Mouse (Mus musculus): Measurements from ENCODE around the gene Pten.
"Not testable (repeated sequence)": the region's sequence is repeated elsewhere in the genome, so short reads cannot be mapped to it uniquely, and the experiment has no call there.

Gene Pten

DNA sequence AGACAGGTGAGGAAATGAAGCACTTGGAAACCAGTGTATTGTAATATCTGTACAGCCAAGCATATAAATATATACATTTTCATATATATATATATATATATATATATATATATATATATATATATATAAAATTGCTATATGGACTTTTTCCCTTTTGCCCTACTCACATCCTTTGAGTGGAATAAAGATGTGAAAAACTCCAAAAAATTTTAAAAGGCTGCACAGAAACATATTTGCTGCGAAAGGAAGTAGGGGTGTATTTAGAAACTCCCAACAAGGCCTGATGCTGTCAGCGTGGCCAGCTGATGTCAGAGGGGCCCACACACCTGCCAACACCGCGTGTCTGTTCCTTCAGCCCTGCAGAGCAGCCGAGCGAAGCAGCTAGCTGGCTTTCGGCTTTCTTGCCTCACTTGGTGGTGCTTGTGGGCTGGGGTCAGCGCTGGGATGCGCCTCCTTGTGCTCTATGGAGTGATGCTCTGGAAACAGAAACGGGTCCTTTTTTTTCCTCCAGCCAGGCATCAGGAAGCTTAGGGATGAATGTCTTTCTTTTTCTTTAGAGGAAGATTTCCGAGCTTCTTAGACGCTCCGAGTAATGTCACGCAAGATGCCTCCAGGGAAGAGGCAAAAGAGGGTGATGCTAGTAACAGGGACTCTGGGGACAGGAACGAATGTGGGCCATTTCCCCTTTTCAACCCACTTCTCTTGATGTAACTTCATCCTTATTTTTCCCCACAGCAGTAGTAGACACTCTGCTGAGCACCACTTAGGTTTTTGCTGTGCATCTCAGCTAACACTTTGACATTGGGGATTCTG is 2.9 kb upstream of the Pten start:
- peak; percentile 16 for DNase-seq (ENCODE audit: low read depth, low spot score)

GRCm38 (mm10) chr19:32755104-32755791 is 2.0 kb upstream of the Pten start:
- peak; percentile 9 for DNase-seq (ENCODE audit: low read depth, low spot score)

GRCm38 (mm10) chr19:32755792-32756635 is 1.3 kb upstream of the Pten start:
- peak; percentile 96 for DNase-seq (ENCODE audit: low read depth, low spot score)

- peak; percentile 77 for DNase-seq (ENCODE audit: low read depth, low spot score)
Measured at GRCm38 (mm10) chr19:32756636-32756899, 729 bp upstream of the Pten start.

- DNase-seq (ENCODE audit: low read depth, low spot score), result peak; percentile 60
Measured at GRCm38 (mm10) chr19:32757831-32758792, 815 bp downstream of the Pten start.

DNA sequence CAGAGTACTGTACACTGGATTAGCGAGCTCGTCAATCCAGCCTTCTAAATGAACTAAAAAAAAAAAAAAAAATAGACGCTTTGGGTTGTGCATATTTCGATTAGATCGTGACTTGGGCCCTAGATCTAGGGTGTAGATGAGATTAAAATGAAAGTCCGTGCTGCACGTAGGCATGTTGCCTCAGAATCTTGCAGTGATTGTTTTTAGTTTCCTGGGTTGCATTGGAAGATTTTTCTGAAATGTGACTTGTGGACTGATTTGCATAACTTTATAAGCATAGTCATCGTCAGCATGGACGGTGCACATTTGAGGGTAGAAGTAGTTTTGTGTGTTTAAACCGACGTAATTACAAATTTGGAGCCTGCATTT is 1.5 kb downstream of the Pten start:
- DNase-seq (ENCODE audit: low read depth, low spot score), result peak; percentile 29

DNA sequence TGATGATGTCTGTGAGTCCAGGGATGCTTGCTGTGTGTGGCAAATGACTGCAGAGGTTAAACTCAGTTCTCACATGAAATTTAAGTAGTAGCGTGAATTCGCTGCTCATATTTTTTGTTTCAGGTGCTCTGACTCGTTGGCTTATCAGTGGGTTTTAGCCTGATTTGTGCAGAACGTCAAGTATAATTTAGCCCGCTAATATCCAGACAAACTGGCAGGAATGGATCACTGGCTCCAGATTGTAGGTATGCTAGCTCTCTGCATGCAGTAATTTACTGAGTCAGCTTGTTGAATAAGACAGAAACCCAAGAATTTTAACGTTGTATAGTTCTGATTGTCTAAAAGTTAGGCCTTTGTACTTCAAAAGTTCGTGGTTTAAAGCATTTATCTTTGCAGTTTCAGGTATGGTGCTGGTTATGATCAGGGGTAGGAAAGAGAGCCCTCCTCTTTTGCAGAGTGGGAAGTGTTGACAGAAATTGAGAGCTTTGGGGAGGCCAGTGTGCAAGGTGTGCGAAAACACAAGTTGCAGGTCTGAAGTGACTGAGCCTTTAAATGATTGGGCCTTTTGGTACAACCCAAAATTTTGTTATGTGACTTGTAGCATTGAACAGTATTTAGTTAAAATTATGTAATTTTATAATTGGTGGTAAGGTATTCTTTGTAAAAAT is 2.2 kb downstream of the Pten start:
- DNase-seq (ENCODE audit: low read depth, low spot score), result no peak

DNA sequence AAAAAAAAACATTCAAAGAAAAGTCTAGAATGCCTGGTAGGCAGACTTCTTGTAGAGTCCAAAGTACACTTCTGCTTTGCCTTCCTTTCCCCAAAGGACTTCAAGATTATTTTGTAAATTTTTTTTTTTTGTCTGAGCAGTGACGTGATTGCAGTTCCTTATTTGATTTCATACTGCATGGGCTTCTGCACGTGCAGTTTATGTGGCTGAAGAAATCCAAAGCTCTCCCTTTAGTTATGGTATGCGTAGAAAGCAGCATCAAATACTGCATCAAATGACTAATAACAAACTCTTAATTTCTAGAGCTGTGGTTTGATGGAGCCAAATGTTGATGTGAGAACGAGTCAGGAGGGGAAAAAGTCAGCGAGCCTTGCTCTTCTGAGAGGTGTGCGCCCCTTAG is 3.2 kb downstream of the Pten start:
- DNase-seq (ENCODE audit: low read depth, low spot score), result no peak

GRCm38 (mm10) chr19:32761162-32761561 is 3.9 kb downstream of the Pten start:
- DNase-seq (ENCODE audit: low read depth, low spot score), result no peak

DNA sequence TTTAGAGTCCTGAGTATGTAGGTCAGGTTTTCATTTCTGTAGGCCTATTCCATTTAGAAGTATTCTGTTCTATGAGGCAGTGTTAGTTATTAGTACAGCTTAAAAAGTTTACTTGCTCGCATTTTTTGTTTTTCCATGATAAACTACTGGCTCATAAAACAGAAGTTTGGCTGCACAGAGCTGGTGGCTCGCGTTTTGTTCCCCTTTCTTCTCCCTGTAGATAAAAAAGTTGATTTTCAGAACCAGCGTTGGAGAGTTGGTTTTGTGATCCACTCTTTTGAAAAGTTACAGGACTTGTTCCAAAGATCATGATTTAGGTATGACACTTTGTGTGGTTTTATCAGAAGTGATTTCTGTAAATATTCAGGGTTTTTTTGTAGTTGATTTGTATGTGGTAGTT is 5.2 kb downstream of the Pten start:
- DNase-seq (ENCODE audit: low read depth, low spot score), result no peak

DNA sequence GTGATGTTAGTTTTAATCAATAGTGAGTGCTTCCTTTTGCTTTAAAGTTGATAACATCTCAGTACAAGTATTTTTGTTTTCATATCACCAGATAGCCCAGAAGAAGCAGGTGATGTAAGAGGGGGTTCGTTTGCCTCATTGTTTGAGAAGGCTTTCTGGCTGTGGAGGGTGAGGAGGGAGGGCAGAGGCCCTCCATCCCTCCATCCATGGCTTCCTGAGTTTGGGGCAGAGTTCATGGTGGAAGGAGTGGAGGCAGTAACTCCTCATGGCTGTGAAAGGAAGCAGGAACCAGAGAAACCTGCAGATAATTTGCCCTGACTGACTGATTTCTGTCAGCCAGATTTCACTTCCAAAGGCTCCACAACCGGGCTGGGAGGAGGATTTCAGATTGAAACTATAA is 21.1 kb downstream of the Pten start:
- no peak for DNase-seq (ENCODE audit: low read depth, low spot score)

DNA sequence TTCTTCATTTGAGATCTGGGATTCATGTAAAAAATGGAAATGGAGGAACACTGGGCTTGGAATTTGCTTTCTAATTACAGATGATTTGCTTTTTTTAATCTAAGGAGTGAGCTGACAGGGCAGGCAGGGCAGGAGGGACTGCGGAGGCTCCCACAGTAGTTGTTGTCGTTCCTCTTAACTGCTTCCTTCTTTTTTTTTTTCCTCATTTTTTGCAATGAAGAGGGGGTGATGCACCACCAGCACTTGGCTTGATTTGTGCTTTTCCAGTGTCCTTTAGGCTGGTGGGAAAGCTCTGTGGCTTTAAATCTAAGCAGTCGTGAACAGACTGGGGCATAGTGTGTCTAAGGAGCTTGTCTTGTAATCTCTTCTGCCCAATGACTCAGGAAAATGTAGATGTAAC is 21.8 kb downstream of the Pten start:
- no peak for DNase-seq (ENCODE audit: low read depth, low spot score)

- DNase-seq (ENCODE audit: low read depth, low spot score), result no peak
Measured at GRCm38 (mm10) chr19:32781305-32782071, 24.2 kb downstream of the Pten start.

- DNase-seq (ENCODE audit: low read depth, low spot score), result peak; percentile 8
Measured at GRCm38 (mm10) chr19:32787388-32787787, 30.1 kb downstream of the Pten start.

GRCm38 (mm10) chr19:32788016-32788415 is 30.7 kb downstream of the Pten start:
- not testable (repeated sequence) for DNase-seq (ENCODE audit: low read depth, low spot score)

GRCm38 (mm10) chr19:32789535-32789934 is 32.2 kb downstream of the Pten start:
- DNase-seq (ENCODE audit: low read depth, low spot score), result no peak

GRCm38 (mm10) chr19:32792610-32793009 is 35.3 kb downstream of the Pten start:
- DNase-seq (ENCODE audit: low read depth, low spot score), result no peak

DNA sequence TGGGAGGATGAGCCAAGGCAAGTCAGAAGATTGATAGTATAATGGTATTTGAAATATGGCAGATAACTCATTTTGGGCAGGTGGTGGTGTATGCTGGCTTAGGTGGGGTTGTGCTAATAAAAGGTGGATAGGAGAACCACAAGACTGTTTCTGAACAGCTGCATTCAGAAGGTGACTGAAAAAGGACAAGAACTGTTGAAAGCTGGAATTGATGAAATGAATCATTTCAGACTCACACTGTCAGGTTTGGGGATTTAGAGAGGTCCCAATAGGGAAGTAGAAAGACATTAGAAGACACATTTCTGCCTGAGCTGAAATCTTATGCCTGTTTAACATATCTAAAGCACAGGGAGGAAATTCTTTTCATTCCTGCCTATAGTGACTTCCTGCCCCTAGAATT is 36.6 kb downstream of the Pten start:
- DNase-seq (ENCODE audit: low read depth, low spot score), result no peak

DNA sequence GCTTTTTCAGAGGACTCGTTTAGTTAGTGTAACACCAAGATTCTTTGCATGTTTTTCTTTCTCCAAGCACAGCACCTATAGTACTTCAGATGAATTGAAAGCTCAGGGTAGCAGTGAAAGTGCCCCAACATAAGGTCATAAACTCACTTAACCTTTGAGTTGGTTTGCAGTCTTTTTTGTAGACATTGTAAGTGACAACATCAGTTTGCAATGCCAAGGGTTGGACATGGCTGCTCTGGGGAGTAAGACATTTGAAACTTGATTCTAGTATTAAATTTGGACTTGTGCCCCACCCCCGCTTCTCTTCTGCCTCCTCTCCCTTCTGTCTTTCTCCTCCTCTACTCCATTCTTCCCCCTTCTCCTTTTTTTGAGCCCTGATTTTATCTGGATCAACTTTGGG is 43.3 kb downstream of the Pten start:
- DNase-seq (ENCODE audit: low read depth, low spot score), result no peak

DNA sequence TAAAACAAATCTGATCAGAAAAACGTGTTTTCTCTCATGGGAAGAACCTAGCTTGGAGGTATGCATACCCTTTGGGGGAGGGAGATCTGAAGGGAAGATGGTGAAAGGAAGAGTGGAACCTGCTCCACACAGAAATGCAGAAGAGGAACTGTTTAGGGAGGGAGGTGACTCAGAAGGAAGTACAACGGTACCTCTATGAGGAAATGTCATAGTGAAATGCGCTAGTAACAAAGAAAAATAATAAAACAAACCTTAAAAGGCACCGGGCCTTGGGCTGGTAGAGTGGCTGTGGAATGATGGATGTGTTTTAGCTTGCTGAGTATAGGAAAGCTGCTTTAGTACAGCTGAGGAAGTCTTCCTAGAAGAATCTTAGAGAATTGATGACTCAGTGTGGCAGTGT is 47.4 kb downstream of the Pten start:
- DNase-seq (ENCODE audit: low read depth, low spot score), result no peak
